Mouse (Mus musculus) embryonic facial prominence, embryonic 11.5 days (tissue): Measurements from ENCODE around the gene Igsf3. TPM values are rescaled to one million over a fixed set of nuclear protein-coding genes. Genes with fewer than 3 reads are reported as not detected.
A peak's percentile ranks its signal among the peaks of the same experiment; 100 is the strongest.

ENCODE experiments used
- ATAC-seq: fragments of 200-750 bp; cut with Nextera tagmentation; replicated peaks from 2 replicates; pipeline ENCODE4 v1.8.0; 2017; ENCODE audit warnings: low read depth; ENCODE audit not compliant: insufficient number of reproducible peaks, low FRiP score, low TSS enrichment
- DNase-seq: peaks from one replicate; pipeline ENCODE4 v3.0.0-alpha.2; 2015; ENCODE audit warnings: low spot score
- H3K27ac ChIP-seq: fragments of 300-500 bp; sonication (generic); replicated peaks from 2 replicates; pipeline ENCODE4 v1.5.1; 2014; ENCODE audit warnings: mild to moderate bottlenecking, low read depth, low read length, control low read depth
- H3K27me3 ChIP-seq: fragments of 300-500 bp; sonication (generic); 2 replicates; pipeline ENCODE4 v1.6.1; 2014; ENCODE audit warnings: mild to moderate bottlenecking, low read length, moderate library complexity, mixed read lengths; ENCODE audit not compliant: control insufficient read depth, insufficient read depth
- H3K36me3 ChIP-seq: fragments of 300-500 bp; sonication (generic); replicated peaks from 2 replicates; pipeline ENCODE4 v1.6.1; 2014; ENCODE audit warnings: low read depth, mild to moderate bottlenecking, low read length, moderate library complexity, mixed read lengths; ENCODE audit not compliant: control insufficient read depth, insufficient read depth
- H3K4me1 ChIP-seq: fragments of 300-500 bp; sonication (generic); 2 replicates; pipeline ENCODE4 v1.6.1; 2014; ENCODE audit warnings: low read length, mixed read lengths; ENCODE audit not compliant: control insufficient read depth, insufficient read depth
- H3K4me2 ChIP-seq: fragments of 300-500 bp; sonication (generic); 2 replicates; pipeline ENCODE4 v1.6.1; 2014; ENCODE audit warnings: low read depth, mild to moderate bottlenecking, control low read depth, low read length, moderate library complexity
- H3K4me3 ChIP-seq: fragments of 300-500 bp; sonication (generic); 2 replicates; pipeline ENCODE4 v1.5.1; 2014; ENCODE audit warnings: low read depth, low read length, control low read depth
- H3K9ac ChIP-seq: fragments of 300-500 bp; sonication (generic); replicated peaks from 2 replicates; pipeline ENCODE4 v1.6.1; 2014; ENCODE audit warnings: mild to moderate bottlenecking, control low read depth, low read length
- H3K9me3 ChIP-seq: fragments of 300-500 bp; sonication (generic); replicated peaks from 2 replicates; pipeline ENCODE4 v1.6.1; 2016; ENCODE audit warnings: mild to moderate bottlenecking, low read length, inconsistent platforms, mixed read lengths; ENCODE audit not compliant: control insufficient read depth
- WGBS: fragments of 180-500 bp; shearing (Covaris S2); extraction: QIAGEN DNeasy Blood & Tissue Kit; methylation state at CpG from one replicate; pipeline ENCODE4 v1.1.7; 2014; 5-methylcytosine and 5-hydroxymethylcytosine counted together
- polyA plus RNA-seq: library from polyadenylated mRNA; unstranded; fragments of >200 nt; fragmentation: Nextera tagmentation; extraction: Ambion mirVana; gene quantifications from 2 replicates; pipeline ENCODE4 v1.2.1, GENCODE M21; 2014

Gene Igsf3
- polyA plus RNA-seq, 1 experiment from 2014 or later, result 40.6 TPM

GRCm38 (mm10) chr3:101423188-101423587 lies 46.3 kb downstream of the Igsf3 start:
- Histone ChIP-seq H3K4me2 (no peak overlapping the region), H3K9ac (no peak overlapping the region), H3K4me1 (no peaks in the 10 kb centered on the region), H3K27me3 (no peaks in the 10 kb centered on the region), H3K9me3 (no peaks in the 10 kb centered on the region), H3K27ac (no peak overlapping the region), H3K4me3 (no peak overlapping the region), H3K36me3 (no peaks in the 10 kb centered on the region)
- ATAC-seq, result no peak
- WGBS, result 19% methylated on average over 4 of the region's 4 CpGs
- no peak for DNase-seq

GRCm38 (mm10) chr3:101424295-101424885 lies 47.5 kb downstream of the Igsf3 start:
- ATAC-seq (no peak), DNase-seq (no peak)
- no peak overlapping the region for H3K9ac ChIP-seq
- H3K4me1 ChIP-seq, result no peaks in the 10 kb centered on the region
- H3K4me3 ChIP-seq, result no peak overlapping the region
- H3K36me3 ChIP-seq, result no peaks in the 10 kb centered on the region
- H3K27ac ChIP-seq, result no peak overlapping the region
- WGBS, result 72% methylated on average over 10 of the region's 10 CpGs
- no peaks in the 10 kb centered on the region for H3K9me3 ChIP-seq
- no peaks in the 10 kb centered on the region for H3K27me3 ChIP-seq
- no peak overlapping the region for H3K4me2 ChIP-seq

- Histone ChIP-seq H3K9ac (no peak overlapping the region), H3K27ac (no peak overlapping the region), H3K4me2 (no peak overlapping the region), H3K36me3 (no peaks in the 10 kb centered on the region; the same call in 1 of the 2 replicates), H3K9me3 (no peaks in the 10 kb centered on the region), H3K4me3 (no peak overlapping the region), H3K27me3 (no peaks in the 10 kb centered on the region), H3K4me1 (no peaks in the 10 kb centered on the region)
- ATAC-seq (no peak), DNase-seq (no peak)
- WGBS, result 76% methylated on average over 8 of the region's 8 CpGs
Observed at GRCm38 (mm10) chr3:101429982-101430754, 53.3 kb downstream of the Igsf3 start.

- Histone ChIP-seq H3K4me3 (no peak overlapping the region), H3K27ac (no peak overlapping the region), H3K4me1 (no peaks in the 10 kb centered on the region), H3K9ac (no peak overlapping the region), H3K9me3 (no peaks in the 10 kb centered on the region), H3K27me3 (no peaks in the 10 kb centered on the region), H3K4me2 (no peak overlapping the region), H3K36me3 (peaks cover 3% of the 10 kb centered on the region; the same call in 1 of the 2 replicates)
- DNase-seq (no peak), ATAC-seq (no peak)
- WGBS, result 91% methylated on average over 2 of the region's 2 CpGs
Observed at GRCm38 (mm10) chr3:101430755-101431115, 53.9 kb downstream of the Igsf3 start.

- WGBS, result 94% methylated on average over 8 of the region's 8 CpGs
- H3K36me3 ChIP-seq, result peaks cover 3% of the 10 kb centered on the region
- no peak overlapping the region for H3K9ac ChIP-seq
- H3K4me2 ChIP-seq, result no peak overlapping the region
- H3K27me3 ChIP-seq, result no peaks in the 10 kb centered on the region
- DNase-seq (no peak), ATAC-seq (no peak)
- no peaks in the 10 kb centered on the region for H3K4me1 ChIP-seq
- no peak overlapping the region for H3K27ac ChIP-seq
- H3K9me3 ChIP-seq, result no peaks in the 10 kb centered on the region
- no peak overlapping the region for H3K4me3 ChIP-seq
Observed at GRCm38 (mm10) chr3:101435672-101436071, 58.8 kb downstream of the Igsf3 start.

GRCm38 (mm10) chr3:101436469-101436868 lies 59.6 kb downstream of the Igsf3 start:
- Histone ChIP-seq H3K9ac (no peak overlapping the region), H3K9me3 (no peaks in the 10 kb centered on the region), H3K36me3 (peaks cover 3% of the 10 kb centered on the region), H3K27ac (no peak overlapping the region), H3K4me3 (no peak overlapping the region), H3K4me1 (no peaks in the 10 kb centered on the region), H3K4me2 (no peak overlapping the region), H3K27me3 (no peaks in the 10 kb centered on the region)
- WGBS, result 80% methylated on average over 4 of the region's 4 CpGs
- no peak for DNase-seq
- no peak for ATAC-seq

GRCm38 (mm10) chr3:101437021-101437563 lies 60.2 kb downstream of the Igsf3 start:
- no peaks in the 10 kb centered on the region for H3K9me3 ChIP-seq
- H3K4me3 ChIP-seq, result no peak overlapping the region
- H3K4me1 ChIP-seq, result no peaks in the 10 kb centered on the region
- ATAC-seq (no peak), DNase-seq (peak; percentile 13)
- no peak overlapping the region for H3K27ac ChIP-seq
- H3K27me3 ChIP-seq, result no peaks in the 10 kb centered on the region
- 65% methylated on average over 12 of the region's 12 CpGs for WGBS
- H3K36me3 ChIP-seq, result peaks cover 5% of the 10 kb centered on the region
- H3K9ac ChIP-seq, result no peak overlapping the region
- H3K4me2 ChIP-seq, result no peak overlapping the region

- ATAC-seq, result no peak
- Histone ChIP-seq H3K9ac (no peak overlapping the region), H3K36me3 (peaks cover 3% of the 10 kb centered on the region), H3K4me1 (no peaks in the 10 kb centered on the region), H3K4me2 (no peak overlapping the region), H3K9me3 (no peaks in the 10 kb centered on the region), H3K27ac (no peak overlapping the region), H3K4me3 (no peak overlapping the region), H3K27me3 (no peaks in the 10 kb centered on the region)
- no peak for DNase-seq
- 83% methylated on average over 11 of the region's 11 CpGs for WGBS
Observed at GRCm38 (mm10) chr3:101443265-101443881, 66.5 kb downstream of the Igsf3 start.
